Mouse (Mus musculus): ENCODE data around the gene Gtsf1.

The Gtsf1 gene

GRCm38 (mm10) chr15:103377752-103378664, 52.3 kb downstream of the Gtsf1 start:
- no peak for DNase-seq (ENCODE audit: low spot score in 2 of 2)

GRCm38 (mm10) chr15:103376837-103377269, 53.4 kb downstream of the Gtsf1 start:
- DNase-seq (ENCODE audit: low spot score in 2 of 2), result no peak

GRCm38 (mm10) chr15:103375112-103375800, 55.0 kb downstream of the Gtsf1 start:
- no peak for DNase-seq (ENCODE audit: low spot score in 2 of 2)

- DNase-seq (ENCODE audit: low spot score in 2 of 2), result no peak
These were observed 57.8 kb downstream of the Gtsf1 start for GRCm38 (mm10) chr15:103372461-103372860.

- DNase-seq (ENCODE audit: low spot score in 2 of 2), result no peak
These were observed 58.5 kb downstream of the Gtsf1 start for GRCm38 (mm10) chr15:103371741-103372140.

- no peak for DNase-seq (ENCODE audit: low spot score in 2 of 2)
These were observed 59.1 kb downstream of the Gtsf1 start for GRCm38 (mm10) chr15:103371208-103371607.

- DNase-seq (ENCODE audit: low spot score in 2 of 2), result no peak
These were observed 59.8 kb downstream of the Gtsf1 start for GRCm38 (mm10) chr15:103370462-103370861.

GRCm38 (mm10) chr15:103369123-103369522, 61.1 kb downstream of the Gtsf1 start:
- peak in 1 of 2 experiments; percentile 34 for DNase-seq (ENCODE audit: low spot score in 2 of 2)

- no peak for DNase-seq (ENCODE audit: low spot score in 2 of 2)
These were observed 61.9 kb downstream of the Gtsf1 start for GRCm38 (mm10) chr15:103368179-103368940.

GRCm38 (mm10) chr15:103366376-103367149, 63.7 kb downstream of the Gtsf1 start, which contains the start of gene Itga5:
TSS of gene Itga5 (minus strand) at chr15:103366763.
- no peak for DNase-seq (ENCODE audit: low spot score in 2 of 2)

- DNase-seq (ENCODE audit: low spot score in 2 of 2), result no peak
These were observed 64.5 kb downstream of the Gtsf1 start for GRCm38 (mm10) chr15:103365471-103366375.

- DNase-seq (ENCODE audit: low spot score in 2 of 2), result no peak
These were observed 65.5 kb downstream of the Gtsf1 start for GRCm38 (mm10) chr15:103364761-103365160.

- DNase-seq (ENCODE audit: low spot score in 2 of 2), result no peak
These were observed 66.5 kb downstream of the Gtsf1 start for GRCm38 (mm10) chr15:103363809-103364208.

GRCm38 (mm10) chr15:103362950-103363349, 67.3 kb downstream of the Gtsf1 start:
- no peak for DNase-seq (ENCODE audit: low spot score in 2 of 2)

- no peak for DNase-seq (ENCODE audit: low spot score in 2 of 2)
These were observed 67.9 kb downstream of the Gtsf1 start for GRCm38 (mm10) chr15:103362333-103362732.

- DNase-seq (ENCODE audit: low spot score in 2 of 2), result no peak
These were observed 69.0 kb downstream of the Gtsf1 start for GRCm38 (mm10) chr15:103361269-103361668.

GRCm38 (mm10) chr15:103359869-103360602, 70.2 kb downstream of the Gtsf1 start:
- no peak for DNase-seq (ENCODE audit: low spot score in 2 of 2)

GRCm38 (mm10) chr15:103359122-103359510, 71.2 kb downstream of the Gtsf1 start:
- DNase-seq (ENCODE audit: low spot score in 2 of 2), result no peak

All from right cerebral cortex, adult 2 months (tissue).